Mouse (Mus musculus): ENCODE measurements around the gene Lrrc4b.
A peak's percentile ranks its signal among the peaks of the same experiment; 100 is the strongest.

- TF ChIP-seq ZC3H11A (IDR thresholded peaks at IDR 0.05; ENCODE audit: borderline replicate concordance, low read depth, low read length) = 0 out of 2 replicates have a peak, but pooled peaks have one; percentile 3
- no peak for TF ChIP-seq CHD2 (IDR thresholded peaks at IDR 0.05; ENCODE audit: low read depth, low read length)
Observed at GRCm38 (mm10) chr7:44462218-44463055, 33.6 kb downstream of the Lrrc4b start.
